Mouse (Mus musculus): ENCODE measurements around the gene Atxn7l1. TPM values are rescaled to one million over a fixed set of nuclear protein-coding genes. Genes with fewer than 3 reads are reported as not detected.
A peak's percentile ranks its signal among the peaks of the same experiment; 100 is the strongest.

Atxn7l1 gene
- polyA plus RNA-seq, 1 experiment from 2014 or later = 12.9 TPM

GRCm38 (mm10) chr12:33340698-33341097 lies 193.2 kb downstream of the Atxn7l1 start:
- 82% methylated on average over 6 of the region's 6 CpGs for WGBS
- ATAC-seq = no peak
- H3K27ac ChIP-seq (ENCODE audit: low read length) = no peak overlapping the region

DNA sequence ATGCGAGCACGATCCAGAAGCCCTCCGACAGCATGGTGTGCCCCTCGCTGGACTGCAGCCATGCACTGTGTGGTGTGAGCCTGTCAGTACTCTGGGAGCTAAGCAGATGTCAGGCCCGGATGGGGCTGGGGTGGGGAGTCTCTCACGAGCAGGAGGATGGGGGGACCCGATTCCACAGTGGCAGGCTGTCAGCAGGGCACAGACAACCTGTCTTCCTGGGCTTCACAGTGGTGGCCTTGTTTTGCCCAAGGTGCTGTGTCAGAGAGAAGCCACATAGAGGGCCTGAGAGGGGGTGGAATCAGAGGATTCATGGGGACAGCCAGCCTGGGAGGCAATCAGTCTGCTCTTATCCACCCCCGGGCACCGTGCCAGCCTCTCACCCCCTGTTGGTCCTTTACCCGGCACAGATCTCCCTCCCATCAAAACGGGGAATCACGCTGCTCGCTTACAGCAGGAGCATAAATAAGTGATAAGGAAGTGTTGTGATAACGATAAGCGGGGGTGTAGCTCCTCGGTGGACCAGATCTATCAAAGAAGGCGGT lies 193.9 kb downstream of the Atxn7l1 start:
- H3K27ac ChIP-seq (ENCODE audit: low read length) = no peak overlapping the region
- WGBS = 56% methylated on average over 17 of the region's 17 CpGs
- H3K4me3 ChIP-seq (ENCODE audit: low read length) = no peak overlapping the region
- no peaks in the 10 kb centered on the region for H3K36me3 ChIP-seq (ENCODE audit: control insufficient read depth, insufficient read depth, low read length)
- peaks cover 5% of the 10 kb centered on the region; the same call in 1 of the 2 replicates for H3K4me1 ChIP-seq (ENCODE audit: control insufficient read depth, insufficient read depth, low read length)
- H3K27me3 ChIP-seq (replicated peaks; ENCODE audit: control insufficient read depth, insufficient read depth, low read length) = no peaks in the 10 kb centered on the region
- H3K9ac ChIP-seq (ENCODE audit: low read depth, low read length) = no peak overlapping the region
- no peak overlapping the region for H3K4me2 ChIP-seq (ENCODE audit: low read depth, low read length)
- H3K9me3 ChIP-seq (ENCODE audit: control insufficient read depth, low read length) = no peaks in the 10 kb centered on the region
- peak; percentile 39; the same call in 1 of the 2 replicates for ATAC-seq

More at GRCm38 (mm10) chr12:33340698-33341097, 193.2 kb downstream of the Atxn7l1 start:
- no peak overlapping the region for H3K4me3 ChIP-seq (ENCODE audit: low read length)
- H3K9ac ChIP-seq (ENCODE audit: low read depth, low read length) = no peak overlapping the region
- no peak overlapping the region for H3K4me2 ChIP-seq (ENCODE audit: low read depth, low read length)
- H3K4me1 ChIP-seq (ENCODE audit: control insufficient read depth, insufficient read depth, low read length) = peaks cover 5% of the 10 kb centered on the region; the same call in 1 of the 2 replicates
- H3K27me3 ChIP-seq (replicated peaks; ENCODE audit: control insufficient read depth, insufficient read depth, low read length) = no peaks in the 10 kb centered on the region
- no peaks in the 10 kb centered on the region for H3K36me3 ChIP-seq (ENCODE audit: control insufficient read depth, insufficient read depth, low read length)
- H3K9me3 ChIP-seq (ENCODE audit: control insufficient read depth, low read length) = no peaks in the 10 kb centered on the region

DNA sequence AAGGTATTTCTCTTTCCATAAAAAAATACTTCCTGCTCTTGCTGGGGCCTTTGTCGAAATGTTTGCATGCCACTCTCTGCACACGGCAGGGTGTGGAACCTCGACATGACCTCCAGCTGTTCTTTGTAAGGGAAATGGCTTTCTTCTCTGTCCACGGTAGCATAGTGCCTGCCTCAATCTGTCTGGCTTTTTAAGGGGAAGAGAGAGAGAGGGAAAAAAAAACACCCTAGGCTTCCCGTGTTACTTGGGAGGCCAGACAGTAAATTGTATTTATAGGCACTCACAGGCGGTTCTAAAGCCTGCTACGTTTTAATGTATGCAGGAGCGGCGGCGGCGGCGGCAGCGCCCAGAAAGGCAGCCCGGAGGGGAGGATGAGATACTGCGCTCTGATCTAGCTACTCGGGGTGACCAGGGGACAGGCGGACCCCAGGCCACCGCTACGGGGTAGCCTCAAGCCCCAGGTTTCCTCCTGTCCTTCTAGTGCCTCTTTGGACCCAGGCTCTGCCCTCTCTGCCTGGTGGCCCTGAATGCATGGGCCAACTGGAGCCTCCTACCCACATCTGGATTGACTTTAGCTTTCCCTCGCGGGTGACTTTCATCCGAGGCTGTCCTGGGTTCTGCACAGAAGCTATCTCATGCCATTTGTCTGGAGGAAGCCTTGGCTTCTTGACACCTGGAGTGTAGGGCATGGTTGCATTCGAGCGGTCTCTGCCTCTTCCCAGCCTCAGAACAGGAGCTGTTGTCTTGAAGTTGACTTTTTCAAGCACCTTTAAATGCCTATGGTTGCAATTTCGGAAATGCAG lies 197.7 kb downstream of the Atxn7l1 start:
- WGBS = 20% methylated on average over 25 of the region's 25 CpGs
- Histone ChIP-seq H3K4me2 (ENCODE audit: low read depth, low read length) (no peak overlapping the region; the same call in 1 of the 2 replicates), H3K9me3 (ENCODE audit: control insufficient read depth, low read length) (0 out of 2 replicates have a peak, but pooled peaks cover 3% of the 10 kb centered on the region), H3K27me3 (replicated peaks; ENCODE audit: control insufficient read depth, insufficient read depth, low read length) (no peaks in the 10 kb centered on the region), H3K4me1 (ENCODE audit: control insufficient read depth, insufficient read depth, low read length) (peaks cover 5% of the 10 kb centered on the region; the same call in 1 of the 2 replicates), H3K9ac (ENCODE audit: low read depth, low read length) (0 out of 2 replicates have a peak overlapping the region, but pooled peaks have one; percentile 3), H3K27ac (ENCODE audit: low read length) (0 out of 2 replicates have a peak overlapping the region, but pooled peaks have one; percentile 13), H3K36me3 (ENCODE audit: control insufficient read depth, insufficient read depth, low read length) (peaks cover 3% of the 10 kb centered on the region), H3K4me3 (ENCODE audit: low read length) (no peak overlapping the region)
- peak; percentile 75 for ATAC-seq

DNA sequence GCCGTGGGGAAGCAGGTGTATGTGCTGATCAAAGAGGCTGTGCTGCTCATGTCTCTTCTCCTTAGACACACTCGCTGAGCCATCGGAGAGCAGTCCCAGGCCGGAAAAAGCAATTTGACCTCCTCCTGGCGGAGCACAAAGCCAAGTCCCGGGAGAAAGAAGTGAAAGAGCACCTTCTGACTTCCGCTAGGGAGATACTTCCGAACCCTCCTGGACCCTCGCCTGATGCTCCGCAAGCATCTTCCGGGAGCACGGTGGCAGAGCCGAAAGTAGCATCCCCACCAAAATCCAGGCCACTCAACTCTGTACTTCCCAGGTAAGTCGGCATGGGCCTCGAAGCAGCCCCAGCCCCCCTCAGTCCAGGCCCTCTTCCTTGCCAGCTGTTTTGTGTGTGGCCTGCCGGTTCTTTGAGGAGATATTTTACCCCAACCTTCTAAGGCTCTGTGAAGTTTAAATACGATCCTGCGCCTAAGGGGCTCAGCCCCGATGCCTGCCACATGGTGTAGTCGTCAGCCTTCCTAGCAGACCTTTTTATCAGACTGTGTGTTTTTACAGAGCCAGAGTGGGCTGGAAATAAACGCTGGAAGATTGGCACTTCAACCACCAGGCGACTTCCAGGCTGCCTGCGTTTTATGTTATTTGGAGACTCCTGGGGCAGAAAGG lies 198.4 kb downstream of the Atxn7l1 start:
- Histone ChIP-seq H3K27me3 (replicated peaks; ENCODE audit: control insufficient read depth, insufficient read depth, low read length) (no peaks in the 10 kb centered on the region), H3K9ac (ENCODE audit: low read depth, low read length) (no peak overlapping the region), H3K9me3 (ENCODE audit: control insufficient read depth, low read length) (0 out of 2 replicates have a peak, but pooled peaks cover 5% of the 10 kb centered on the region), H3K4me1 (ENCODE audit: control insufficient read depth, insufficient read depth, low read length) (peaks cover 5% of the 10 kb centered on the region; the same call in 1 of the 2 replicates), H3K4me3 (ENCODE audit: low read length) (no peak overlapping the region), H3K27ac (ENCODE audit: low read length) (no peak overlapping the region), H3K36me3 (ENCODE audit: control insufficient read depth, insufficient read depth, low read length) (peaks cover 6% of the 10 kb centered on the region), H3K4me2 (ENCODE audit: low read depth, low read length) (no peak overlapping the region)
- WGBS = 60% methylated on average over 23 of the region's 23 CpGs
- ATAC-seq = no peak

GRCm38 (mm10) chr12:33352671-33353070 lies 205.2 kb downstream of the Atxn7l1 start:
- H3K4me3 ChIP-seq (ENCODE audit: low read length) = no peak overlapping the region
- H3K9ac ChIP-seq (ENCODE audit: low read depth, low read length) = no peak overlapping the region
- peaks cover 8% of the 10 kb centered on the region; the same call in 1 of the 2 replicates for H3K36me3 ChIP-seq (ENCODE audit: control insufficient read depth, insufficient read depth, low read length)
- no peaks in the 10 kb centered on the region for H3K4me1 ChIP-seq (ENCODE audit: control insufficient read depth, insufficient read depth, low read length)
- H3K27ac ChIP-seq (ENCODE audit: low read length) = no peak overlapping the region
- H3K4me2 ChIP-seq (ENCODE audit: low read depth, low read length) = no peak overlapping the region
- 0 out of 2 replicates have a peak, but pooled peaks cover 5% of the 10 kb centered on the region for H3K9me3 ChIP-seq (ENCODE audit: control insufficient read depth, low read length)
- WGBS = 67% methylated on average over 4 of the region's 4 CpGs
- H3K27me3 ChIP-seq (replicated peaks; ENCODE audit: control insufficient read depth, insufficient read depth, low read length) = no peaks in the 10 kb centered on the region
- ATAC-seq = no peak

DNA sequence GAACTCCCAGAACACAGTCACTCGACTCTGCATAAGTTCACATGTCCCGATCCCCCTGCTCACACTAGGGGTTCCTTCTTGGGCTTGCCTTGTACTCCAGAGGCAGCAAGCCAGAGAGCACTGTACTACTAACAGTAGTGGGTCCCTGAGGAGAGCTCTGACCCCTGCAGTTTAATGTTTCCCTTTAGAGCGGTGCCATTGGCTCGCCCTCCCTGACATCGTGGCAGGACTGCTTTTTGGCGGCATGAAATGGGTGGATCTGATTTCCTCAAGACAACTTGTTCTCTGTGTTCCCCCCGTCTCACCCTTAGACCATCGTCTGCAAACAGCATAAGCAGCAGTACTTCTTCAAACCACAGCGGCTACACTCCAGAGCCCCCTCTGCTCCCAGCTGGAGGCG lies 210.9 kb downstream of the Atxn7l1 start:
- Histone ChIP-seq H3K4me3 (ENCODE audit: low read length) (no peak overlapping the region), H3K9me3 (ENCODE audit: control insufficient read depth, low read length) (no peaks in the 10 kb centered on the region), H3K36me3 (ENCODE audit: control insufficient read depth, insufficient read depth, low read length) (peaks cover 3% of the 10 kb centered on the region; the same call in 1 of the 2 replicates), H3K27me3 (replicated peaks; ENCODE audit: control insufficient read depth, insufficient read depth, low read length) (no peaks in the 10 kb centered on the region), H3K27ac (ENCODE audit: low read length) (no peak overlapping the region), H3K4me2 (ENCODE audit: low read depth, low read length) (no peak overlapping the region), H3K9ac (ENCODE audit: low read depth, low read length) (no peak overlapping the region), H3K4me1 (ENCODE audit: control insufficient read depth, insufficient read depth, low read length) (no peaks in the 10 kb centered on the region)
- 94% methylated on average over 10 of the region's 10 CpGs for WGBS
- ATAC-seq = no peak

DNA sequence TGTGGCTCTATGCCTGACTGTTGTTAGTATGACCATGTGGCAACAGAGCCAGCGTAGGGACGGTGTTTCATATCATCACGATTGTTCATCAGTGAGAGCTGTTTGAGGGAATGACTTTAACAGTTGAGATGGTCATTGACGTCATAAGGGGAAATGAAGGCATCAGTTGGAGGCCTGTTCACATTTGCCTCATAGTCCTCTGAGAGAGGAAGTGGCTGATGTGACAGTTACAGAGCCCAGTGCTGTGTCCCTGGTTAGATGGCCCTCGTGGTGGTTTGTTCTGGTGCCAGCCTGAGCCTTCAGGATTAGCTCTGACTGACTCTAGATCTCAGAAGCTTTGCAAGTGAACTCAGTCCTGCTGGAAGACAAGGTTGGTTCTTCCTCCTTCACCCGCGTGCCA lies 211.7 kb downstream of the Atxn7l1 start:
- Histone ChIP-seq H3K9ac (ENCODE audit: low read depth, low read length) (no peak overlapping the region), H3K4me3 (ENCODE audit: low read length) (no peak overlapping the region), H3K27ac (ENCODE audit: low read length) (no peak overlapping the region), H3K27me3 (replicated peaks; ENCODE audit: control insufficient read depth, insufficient read depth, low read length) (no peaks in the 10 kb centered on the region), H3K9me3 (ENCODE audit: control insufficient read depth, low read length) (no peaks in the 10 kb centered on the region), H3K36me3 (ENCODE audit: control insufficient read depth, insufficient read depth, low read length) (peaks cover 3% of the 10 kb centered on the region; the same call in 1 of the 2 replicates), H3K4me2 (ENCODE audit: low read depth, low read length) (no peak overlapping the region), H3K4me1 (ENCODE audit: control insufficient read depth, insufficient read depth, low read length) (no peaks in the 10 kb centered on the region)
- ATAC-seq = no peak
- WGBS = 95% methylated on average over 7 of the region's 7 CpGs

DNA sequence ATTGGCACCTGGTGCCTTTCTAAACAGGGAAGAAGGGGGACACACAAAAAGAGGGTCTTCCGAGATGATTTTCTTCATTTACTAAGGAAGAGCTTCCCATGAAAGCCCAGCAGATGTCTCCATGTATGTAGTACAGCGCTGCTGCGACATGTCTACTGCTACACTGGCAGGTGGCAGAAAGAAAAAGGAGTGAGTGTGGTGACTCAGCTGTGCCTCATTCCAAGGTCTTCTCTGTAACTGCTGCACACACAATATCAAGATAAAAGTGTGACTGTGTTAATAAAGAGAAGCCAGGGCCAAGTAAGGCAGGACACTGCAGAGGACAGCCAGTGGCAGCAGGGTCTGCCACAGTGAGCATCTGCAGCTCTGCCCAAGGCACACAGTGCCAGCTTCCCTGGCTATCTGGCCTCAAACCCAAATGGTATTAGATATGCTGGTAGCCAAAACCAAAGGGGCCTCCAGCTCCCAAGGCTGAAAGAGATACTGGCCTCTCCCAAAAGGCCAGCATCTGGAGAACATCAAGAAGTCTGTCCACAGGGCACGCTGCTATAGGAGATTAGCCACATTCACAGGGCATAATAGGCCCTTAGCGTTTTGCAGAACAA lies 212.5 kb downstream of the Atxn7l1 start:
- no peak overlapping the region for H3K4me3 ChIP-seq (ENCODE audit: low read length)

DNA sequence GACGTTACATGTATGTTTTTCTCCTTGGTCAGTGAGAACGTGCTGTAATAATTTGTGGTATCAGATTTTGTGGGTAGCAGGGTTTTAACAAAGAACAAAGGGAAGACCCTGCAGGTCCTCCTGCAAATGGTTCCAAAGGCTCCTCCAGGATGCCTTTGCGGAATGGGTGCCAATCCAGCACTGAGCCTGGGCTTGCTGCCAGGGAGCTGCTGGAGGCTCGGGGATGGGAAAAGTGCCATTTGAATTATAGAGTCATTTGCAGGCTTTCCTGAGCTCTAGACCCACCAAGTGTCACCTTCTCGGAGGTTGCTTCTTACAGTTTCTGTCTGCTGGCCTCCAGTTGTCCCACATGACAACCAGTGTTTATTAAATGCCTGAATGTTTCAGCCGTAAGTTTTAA lies 213.2 kb downstream of the Atxn7l1 start:
- no peaks in the 10 kb centered on the region for H3K9me3 ChIP-seq (ENCODE audit: control insufficient read depth, low read length)
- no peaks in the 10 kb centered on the region for H3K4me1 ChIP-seq (ENCODE audit: control insufficient read depth, insufficient read depth, low read length)
- H3K4me3 ChIP-seq (ENCODE audit: low read length) = no peak overlapping the region
- H3K27me3 ChIP-seq (replicated peaks; ENCODE audit: control insufficient read depth, insufficient read depth, low read length) = no peaks in the 10 kb centered on the region
- 51% methylated on average over 6 of the region's 6 CpGs for WGBS
- H3K27ac ChIP-seq (ENCODE audit: low read length) = no peak overlapping the region
- no peak overlapping the region for H3K9ac ChIP-seq (ENCODE audit: low read depth, low read length)
- ATAC-seq = no peak
- no peak overlapping the region for H3K4me2 ChIP-seq (ENCODE audit: low read depth, low read length)
- peaks cover 3% of the 10 kb centered on the region; the same call in 1 of the 2 replicates for H3K36me3 ChIP-seq (ENCODE audit: control insufficient read depth, insufficient read depth, low read length)

More for the DNA sequence above, 212.5 kb downstream of the Atxn7l1 start:
- no peaks in the 10 kb centered on the region for H3K27me3 ChIP-seq (replicated peaks; ENCODE audit: control insufficient read depth, insufficient read depth, low read length)
- H3K9me3 ChIP-seq (ENCODE audit: control insufficient read depth, low read length) = no peaks in the 10 kb centered on the region
- WGBS = 82% methylated on average over 5 of the region's 5 CpGs
- H3K27ac ChIP-seq (ENCODE audit: low read length) = no peak overlapping the region
- no peak overlapping the region for H3K9ac ChIP-seq (ENCODE audit: low read depth, low read length)
- H3K4me2 ChIP-seq (ENCODE audit: low read depth, low read length) = no peak overlapping the region
- no peak for ATAC-seq
- peaks cover 3% of the 10 kb centered on the region; the same call in 1 of the 2 replicates for H3K36me3 ChIP-seq (ENCODE audit: control insufficient read depth, insufficient read depth, low read length)
- H3K4me1 ChIP-seq (ENCODE audit: control insufficient read depth, insufficient read depth, low read length) = no peaks in the 10 kb centered on the region
